Mouse (Mus musculus) embryonic facial prominence, embryonic 11.5 days (tissue): ENCODE results near the gene Nit2. TPM values are rescaled to one million over a fixed set of nuclear protein-coding genes. Genes with fewer than 3 reads are reported as not detected.

Experiments used
- ATAC-seq: fragments of 200-750 bp; cut with Nextera tagmentation; replicated peaks from 2 replicates; pipeline ENCODE4 v1.8.0; 2017; ENCODE audit warnings: low read depth; ENCODE audit not compliant: insufficient number of reproducible peaks, low FRiP score, low TSS enrichment
- DNase-seq: peaks from one replicate; pipeline ENCODE4 v3.0.0-alpha.2; 2015; ENCODE audit warnings: low spot score
- H3K27ac ChIP-seq: fragments of 300-500 bp; sonication (generic); replicated peaks from 2 replicates; pipeline ENCODE4 v1.5.1; 2014; ENCODE audit warnings: mild to moderate bottlenecking, low read depth, low read length, control low read depth
- H3K27me3 ChIP-seq: fragments of 300-500 bp; sonication (generic); 2 replicates; pipeline ENCODE4 v1.6.1; 2014; ENCODE audit warnings: mild to moderate bottlenecking, low read length, moderate library complexity, mixed read lengths; ENCODE audit not compliant: control insufficient read depth, insufficient read depth
- H3K36me3 ChIP-seq: fragments of 300-500 bp; sonication (generic); replicated peaks from 2 replicates; pipeline ENCODE4 v1.6.1; 2014; ENCODE audit warnings: low read depth, mild to moderate bottlenecking, low read length, moderate library complexity, mixed read lengths; ENCODE audit not compliant: control insufficient read depth, insufficient read depth
- H3K4me1 ChIP-seq: fragments of 300-500 bp; sonication (generic); 2 replicates; pipeline ENCODE4 v1.6.1; 2014; ENCODE audit warnings: low read length, mixed read lengths; ENCODE audit not compliant: control insufficient read depth, insufficient read depth
- H3K4me2 ChIP-seq: fragments of 300-500 bp; sonication (generic); 2 replicates; pipeline ENCODE4 v1.6.1; 2014; ENCODE audit warnings: low read depth, mild to moderate bottlenecking, control low read depth, low read length, moderate library complexity
- H3K4me3 ChIP-seq: fragments of 300-500 bp; sonication (generic); 2 replicates; pipeline ENCODE4 v1.5.1; 2014; ENCODE audit warnings: low read depth, low read length, control low read depth
- H3K9ac ChIP-seq: fragments of 300-500 bp; sonication (generic); replicated peaks from 2 replicates; pipeline ENCODE4 v1.6.1; 2014; ENCODE audit warnings: mild to moderate bottlenecking, control low read depth, low read length
- H3K9me3 ChIP-seq: fragments of 300-500 bp; sonication (generic); replicated peaks from 2 replicates; pipeline ENCODE4 v1.6.1; 2016; ENCODE audit warnings: mild to moderate bottlenecking, low read length, inconsistent platforms, mixed read lengths; ENCODE audit not compliant: control insufficient read depth
- WGBS: fragments of 180-500 bp; shearing (Covaris S2); extraction: QIAGEN DNeasy Blood & Tissue Kit; methylation state at CpG from one replicate; pipeline ENCODE4 v1.1.7; 2014; 5-methylcytosine and 5-hydroxymethylcytosine counted together
- polyA plus RNA-seq: library from polyadenylated mRNA; unstranded; fragments of >200 nt; fragmentation: Nextera tagmentation; extraction: Ambion mirVana; gene quantifications from 2 replicates; pipeline ENCODE4 v1.2.1, GENCODE M21; 2014

Nit2 gene
- 66.3 and 71.0 TPM in 2 replicates for polyA plus RNA-seq

DNA sequence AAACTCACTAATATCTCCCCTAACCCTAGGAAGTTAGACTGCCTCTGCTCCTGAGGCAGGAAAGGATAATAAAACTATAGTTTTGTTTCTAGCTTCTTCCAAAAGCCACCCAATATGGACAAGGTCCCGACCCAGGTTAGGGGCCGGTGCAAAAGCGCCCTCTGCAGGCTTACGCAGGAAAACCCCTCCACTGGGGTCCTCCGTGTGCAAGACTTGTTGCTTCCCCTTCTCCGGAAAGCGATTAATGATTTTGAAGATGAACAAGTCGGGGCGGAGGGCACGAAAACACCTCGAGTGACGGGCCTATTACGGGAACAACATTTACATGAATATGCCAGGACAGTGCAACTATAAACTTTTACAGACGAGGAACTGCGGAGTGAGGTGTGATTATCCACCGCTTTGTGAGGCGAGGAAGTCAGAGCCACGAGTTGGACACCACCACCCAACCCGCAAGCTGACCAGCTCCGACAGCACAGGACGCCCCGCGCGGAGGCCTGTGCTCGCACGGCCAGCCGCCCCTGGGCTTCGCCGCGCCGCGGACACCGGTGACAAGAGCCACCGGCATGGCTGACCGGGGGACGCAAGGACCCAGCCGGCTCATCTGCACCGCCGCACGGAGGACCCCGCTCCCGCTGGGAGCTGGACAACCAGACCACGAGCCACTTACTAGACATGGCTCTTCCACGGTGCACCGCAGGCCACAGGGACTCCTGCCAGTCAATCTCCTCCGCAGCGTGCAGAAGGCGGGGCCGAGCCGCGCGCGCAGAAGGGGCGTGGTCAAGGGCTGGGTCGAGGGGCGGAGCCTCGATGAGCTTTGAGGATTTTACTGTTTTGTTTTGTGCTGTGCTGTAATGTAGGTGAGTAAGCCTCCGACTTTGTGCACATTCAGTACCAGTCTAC lies at the start of gene Nit2:
Gene Nit2 (minus strand): TSS at position 731 of the 903 bp plus-strand sequence.
- H3K9me3 ChIP-seq: no peaks in the 10 kb centered on the region
- ATAC-seq (peak; percentile 98), DNase-seq (peak; percentile 89)
- H3K36me3 ChIP-seq: no peaks in the 10 kb centered on the region
- H3K27me3 ChIP-seq: no peaks in the 10 kb centered on the region
- H3K27ac ChIP-seq: peak within 1 kb of the TSS; percentile 75
- WGBS: under 1% methylated on average over 58 of the region's 58 CpGs
- no peaks in the 10 kb centered on the region for H3K4me1 ChIP-seq
- H3K4me2 ChIP-seq: peak within 1 kb of the TSS; percentile 78
- H3K9ac ChIP-seq: peak within 1 kb of the TSS; percentile 85
- peak within 1 kb of the TSS; percentile 76 for H3K4me3 ChIP-seq

DNA sequence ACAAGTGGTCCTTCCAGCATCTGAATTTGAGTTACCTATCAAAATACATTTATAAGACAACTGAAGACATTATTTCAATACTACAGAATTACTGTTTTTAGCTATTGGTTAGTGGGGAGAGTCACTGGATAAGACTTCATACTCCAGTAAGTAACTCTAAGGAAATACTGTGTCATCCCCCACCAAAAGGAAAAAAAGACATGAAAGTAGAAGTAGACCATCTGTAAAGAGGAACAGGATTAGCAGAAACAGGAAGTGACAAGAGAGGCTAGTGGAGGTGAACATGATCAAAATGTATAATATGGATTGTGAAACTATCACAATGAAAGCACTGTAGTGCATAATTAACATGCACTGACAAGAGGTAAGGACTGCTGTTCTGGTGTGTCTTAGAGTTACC lies 48.8 kb upstream of the Nit2 start:
- Histone ChIP-seq H3K4me3 (no peak overlapping the region), H3K4me1 (no peaks in the 10 kb centered on the region), H3K27me3 (no peaks in the 10 kb centered on the region), H3K9me3 (no peaks in the 10 kb centered on the region), H3K4me2 (no peak overlapping the region), H3K27ac (no peak overlapping the region), H3K9ac (no peak overlapping the region), H3K36me3 (no peaks in the 10 kb centered on the region)
- ATAC-seq: no peak
- no peak for DNase-seq

DNA sequence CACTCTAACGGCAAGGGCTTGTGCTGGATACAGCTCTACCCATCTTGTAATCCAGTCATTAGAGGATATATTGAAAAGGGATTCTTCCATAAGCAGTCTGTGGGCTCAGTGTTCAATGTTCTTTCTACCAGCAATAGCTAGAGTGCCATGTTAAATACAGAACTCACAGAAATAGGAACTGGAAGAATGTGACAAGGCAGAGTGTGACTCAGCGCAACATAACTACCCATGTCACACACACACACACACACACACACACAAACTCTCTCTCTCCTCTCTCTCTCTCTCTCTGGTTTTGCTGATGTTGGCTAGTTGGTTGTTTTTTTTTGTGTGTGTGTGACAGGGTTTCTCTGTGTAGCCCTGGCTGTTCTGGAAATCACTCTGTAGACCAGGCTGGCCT lies 43.9 kb upstream of the Nit2 start:
- no peaks in the 10 kb centered on the region for H3K36me3 ChIP-seq
- H3K4me3 ChIP-seq: no peak overlapping the region
- no peak overlapping the region for H3K4me2 ChIP-seq
- H3K4me1 ChIP-seq: no peaks in the 10 kb centered on the region
- DNase-seq (no peak), ATAC-seq (no peak)
- no peaks in the 10 kb centered on the region for H3K9me3 ChIP-seq
- H3K27me3 ChIP-seq: no peaks in the 10 kb centered on the region
- H3K9ac ChIP-seq: no peak overlapping the region
- 86% methylated on average over 2 of the region's 2 CpGs for WGBS
- H3K27ac ChIP-seq: no peak overlapping the region

DNA sequence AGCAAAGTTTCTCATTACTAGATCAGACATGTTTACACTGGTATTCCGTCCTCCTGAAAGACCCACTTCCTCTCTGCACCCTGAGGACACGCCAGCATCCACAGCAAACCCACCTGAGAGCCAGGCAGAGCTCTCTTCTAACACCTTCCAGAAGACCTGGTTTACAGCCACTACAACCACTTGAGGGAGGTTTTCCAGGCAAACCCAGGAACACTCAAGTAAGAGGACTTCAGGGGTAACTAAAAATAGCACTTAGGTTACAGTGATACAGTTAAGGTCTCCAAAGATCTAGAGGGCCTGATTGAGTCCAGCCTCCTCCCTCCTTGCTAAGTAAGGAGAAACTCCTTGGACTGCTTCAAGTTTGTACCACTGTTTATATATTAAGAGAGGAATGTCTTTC lies 41.2 kb upstream of the Nit2 start:
- DNase-seq: no peak
- Histone ChIP-seq H3K4me1 (no peaks in the 10 kb centered on the region), H3K27me3 (no peaks in the 10 kb centered on the region), H3K36me3 (no peaks in the 10 kb centered on the region), H3K9ac (no peak overlapping the region), H3K9me3 (no peaks in the 10 kb centered on the region), H3K4me2 (no peak overlapping the region), H3K4me3 (no peak overlapping the region), H3K27ac (no peak overlapping the region)
- 75% methylated on average over 2 of the region's 2 CpGs for WGBS
- ATAC-seq: no peak

DNA sequence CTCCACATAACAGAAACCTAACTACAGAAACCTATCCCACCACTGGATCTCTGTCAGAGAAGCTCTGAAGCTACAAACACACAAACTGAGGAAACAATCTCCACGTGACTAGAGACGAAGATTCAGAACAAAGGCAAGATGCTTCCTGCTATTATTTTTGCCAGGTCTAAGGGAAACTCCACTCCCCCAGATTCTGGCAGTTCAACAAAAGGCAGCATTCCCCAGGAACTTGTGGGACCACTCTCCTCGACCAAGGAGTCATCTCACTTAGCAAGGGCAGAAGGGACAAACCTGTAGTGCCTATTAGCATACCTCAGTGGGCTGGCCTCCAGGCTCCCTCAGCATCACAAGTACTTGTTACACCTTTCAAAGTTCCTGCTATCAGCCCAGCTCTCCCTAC lies 30.1 kb upstream of the Nit2 start:
- no peaks in the 10 kb centered on the region for H3K9me3 ChIP-seq
- no peak overlapping the region for H3K4me3 ChIP-seq
- H3K4me1 ChIP-seq: no peaks in the 10 kb centered on the region
- H3K9ac ChIP-seq: no peak overlapping the region
- H3K27me3 ChIP-seq: no peaks in the 10 kb centered on the region
- H3K36me3 ChIP-seq: no peaks in the 10 kb centered on the region; the same call in 1 of the 2 replicates
- no peak for ATAC-seq
- H3K4me2 ChIP-seq: no peak overlapping the region
- no peak for DNase-seq
- 73% methylated on average over 3 of the region's 3 CpGs for WGBS
- H3K27ac ChIP-seq: no peak overlapping the region

DNA sequence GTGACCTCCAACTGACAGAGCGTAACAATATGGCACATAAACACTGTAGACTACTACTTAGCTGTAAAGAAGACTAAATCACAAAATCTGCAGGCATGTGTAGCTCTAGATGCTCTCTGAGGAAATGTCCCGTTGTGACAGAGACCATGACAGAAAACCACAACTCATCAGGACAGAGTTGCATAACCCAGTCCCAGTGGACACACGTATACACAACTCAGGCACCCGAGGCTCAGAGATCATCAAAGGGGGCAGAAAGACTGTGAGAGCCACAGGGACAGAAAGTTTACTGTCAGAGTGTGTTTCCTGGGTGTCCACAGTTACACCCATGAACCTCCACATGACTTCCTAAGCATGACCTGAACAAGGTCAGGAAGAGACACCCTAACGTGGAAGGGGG lies 29.4 kb upstream of the Nit2 start:
- H3K9ac ChIP-seq: no peak overlapping the region
- H3K9me3 ChIP-seq: no peaks in the 10 kb centered on the region
- H3K4me1 ChIP-seq: no peaks in the 10 kb centered on the region
- no peak overlapping the region for H3K27ac ChIP-seq
- H3K4me2 ChIP-seq: no peak overlapping the region
- 85% methylated on average over 5 of the region's 5 CpGs for WGBS
- ATAC-seq (no peak), DNase-seq (no peak)
- H3K27me3 ChIP-seq: no peaks in the 10 kb centered on the region
- peaks cover 2% of the 10 kb centered on the region for H3K36me3 ChIP-seq
- H3K4me3 ChIP-seq: no peak overlapping the region

DNA sequence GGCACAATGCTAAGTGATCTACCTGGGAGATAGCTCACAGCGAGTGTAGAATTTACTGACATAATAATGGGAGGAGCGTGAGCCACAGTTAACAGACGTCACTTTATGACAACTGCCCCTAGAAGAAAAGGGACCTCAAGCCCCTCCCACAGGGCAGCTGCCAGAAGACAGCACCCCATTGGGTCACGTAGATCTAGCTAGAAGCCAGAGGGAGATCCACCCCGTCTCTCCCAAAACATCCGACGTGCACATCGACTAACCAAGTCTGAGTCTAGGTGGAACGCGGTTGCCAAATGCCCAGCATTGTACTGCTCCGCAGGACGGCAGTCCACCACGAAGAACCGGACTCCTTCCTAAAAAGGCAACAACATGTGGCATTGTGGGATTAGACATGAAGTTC lies 24.1 kb upstream of the Nit2 start:
- H3K27me3 ChIP-seq: no peaks in the 10 kb centered on the region
- H3K27ac ChIP-seq: no peak overlapping the region
- H3K9me3 ChIP-seq: no peaks in the 10 kb centered on the region
- H3K4me2 ChIP-seq: no peak overlapping the region
- no peak overlapping the region for H3K4me3 ChIP-seq
- H3K9ac ChIP-seq: no peak overlapping the region
- peaks cover 2% of the 10 kb centered on the region; the same call in 1 of the 2 replicates for H3K36me3 ChIP-seq
- ATAC-seq (no peak), DNase-seq (no peak)
- 92% methylated on average over 14 of the region's 14 CpGs for WGBS
- no peaks in the 10 kb centered on the region for H3K4me1 ChIP-seq

DNA sequence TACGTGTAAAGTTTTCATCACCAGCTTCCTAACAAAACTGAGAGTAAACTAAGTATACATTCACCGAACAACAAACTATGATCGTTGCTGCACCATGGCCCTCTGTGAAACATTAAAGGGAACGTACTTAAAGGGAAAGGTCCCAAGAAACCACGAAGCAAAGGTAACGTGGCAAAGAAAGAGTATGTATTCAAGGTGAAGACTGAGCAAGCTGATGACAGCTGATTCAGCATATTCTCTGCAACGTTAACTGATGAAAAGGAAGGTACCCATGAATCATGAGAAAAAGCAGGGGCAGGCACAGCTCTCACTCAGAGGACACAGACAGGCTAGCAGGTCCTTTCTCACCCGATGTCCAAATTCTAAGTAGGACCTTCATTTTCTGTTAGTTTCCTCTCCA lies 23.2 kb upstream of the Nit2 start:
- H3K9ac ChIP-seq: no peak overlapping the region
- H3K27me3 ChIP-seq: no peaks in the 10 kb centered on the region
- no peak for DNase-seq
- no peak for ATAC-seq
- H3K4me1 ChIP-seq: no peaks in the 10 kb centered on the region
- 88% methylated on average over 8 of the region's 8 CpGs for WGBS
- no peak overlapping the region for H3K4me2 ChIP-seq
- H3K27ac ChIP-seq: no peak overlapping the region
- peaks cover 2% of the 10 kb centered on the region; the same call in 1 of the 2 replicates for H3K36me3 ChIP-seq
- no peaks in the 10 kb centered on the region for H3K9me3 ChIP-seq
- no peak overlapping the region for H3K4me3 ChIP-seq
